Mouse (Mus musculus) induced T-regulatory cell, adult 2 months (primary cell): ENCODE data around the gene Hist2h3c2.

Source experiments
- DNase-seq: peaks from one replicate; pipeline ENCODE4 v3.0.0-alpha.2; 2012; ENCODE audit warnings: low read depth

The Hist2h3c2 gene

GRCm38 (mm10) chr3:96196437-96197128, 42.3 kb downstream of the Hist2h3c2 start:
- peak; percentile 43 for DNase-seq

GRCm38 (mm10) chr3:96195616-96196313, 43.2 kb downstream of the Hist2h3c2 start:
- peak; percentile 27 for DNase-seq

GRCm38 (mm10) chr3:96194966-96195365, 44.0 kb downstream of the Hist2h3c2 start:
- DNase-seq = peak; percentile 59

GRCm38 (mm10) chr3:96192977-96193376, 46.0 kb downstream of the Hist2h3c2 start:
- no peak for DNase-seq
